Mouse (Mus musculus) liver, adult (tissue): Measurements from ENCODE around the gene Hoxa3.

Experiments
- GATA4 ChIP-seq: IDR thresholded peaks from 2 replicates; pipeline ENCODE4 v1.6.1; 2014; ENCODE audit warnings: mild to moderate bottlenecking, low read length; ENCODE audit not compliant: insufficient replicate concordance

Hoxa3 gene

DNA sequence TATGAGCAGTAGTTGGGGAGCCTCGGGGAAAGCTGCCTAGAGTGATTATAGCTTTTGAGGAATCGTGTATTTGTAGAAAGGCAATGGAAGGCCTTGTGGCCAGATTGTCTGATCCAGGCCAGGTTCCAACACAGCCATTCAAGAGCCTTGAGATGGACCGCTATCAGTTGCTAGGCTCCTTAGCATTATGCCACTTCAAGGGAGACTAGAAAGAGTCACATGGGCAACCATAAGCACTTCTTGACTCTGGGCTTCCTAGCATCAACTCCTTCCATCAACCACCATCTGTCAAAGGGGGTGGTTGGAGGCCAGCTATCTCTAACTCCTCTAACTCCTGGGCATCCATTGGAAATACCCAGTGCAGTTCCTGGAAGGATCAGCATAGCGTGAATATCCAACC is 36.7 kb upstream of the Hoxa3 start:
- no peak for TF ChIP-seq GATA4

DNA sequence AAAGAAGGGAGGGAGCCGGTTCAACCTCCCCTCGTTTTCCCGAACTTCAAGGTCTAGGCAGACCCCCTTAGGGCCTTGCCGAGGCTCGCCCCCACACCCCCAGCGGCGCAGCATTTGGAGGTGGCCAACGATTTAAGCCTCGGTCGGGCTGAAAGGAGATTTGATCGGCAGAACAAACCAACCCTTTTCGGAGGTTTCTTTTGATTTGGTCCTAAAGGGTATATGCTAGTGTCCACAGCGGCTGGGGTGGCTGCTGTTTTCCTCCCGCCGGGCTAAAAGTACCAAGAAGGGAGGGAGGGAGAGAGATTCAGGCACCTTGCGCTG is 36.2 kb upstream of the Hoxa3 start:
- TF ChIP-seq GATA4 = no peak

- no peak for TF ChIP-seq GATA4
Measured at GRCm38 (mm10) chr6:52248638-52249414, 35.7 kb upstream of the Hoxa3 start.

DNA sequence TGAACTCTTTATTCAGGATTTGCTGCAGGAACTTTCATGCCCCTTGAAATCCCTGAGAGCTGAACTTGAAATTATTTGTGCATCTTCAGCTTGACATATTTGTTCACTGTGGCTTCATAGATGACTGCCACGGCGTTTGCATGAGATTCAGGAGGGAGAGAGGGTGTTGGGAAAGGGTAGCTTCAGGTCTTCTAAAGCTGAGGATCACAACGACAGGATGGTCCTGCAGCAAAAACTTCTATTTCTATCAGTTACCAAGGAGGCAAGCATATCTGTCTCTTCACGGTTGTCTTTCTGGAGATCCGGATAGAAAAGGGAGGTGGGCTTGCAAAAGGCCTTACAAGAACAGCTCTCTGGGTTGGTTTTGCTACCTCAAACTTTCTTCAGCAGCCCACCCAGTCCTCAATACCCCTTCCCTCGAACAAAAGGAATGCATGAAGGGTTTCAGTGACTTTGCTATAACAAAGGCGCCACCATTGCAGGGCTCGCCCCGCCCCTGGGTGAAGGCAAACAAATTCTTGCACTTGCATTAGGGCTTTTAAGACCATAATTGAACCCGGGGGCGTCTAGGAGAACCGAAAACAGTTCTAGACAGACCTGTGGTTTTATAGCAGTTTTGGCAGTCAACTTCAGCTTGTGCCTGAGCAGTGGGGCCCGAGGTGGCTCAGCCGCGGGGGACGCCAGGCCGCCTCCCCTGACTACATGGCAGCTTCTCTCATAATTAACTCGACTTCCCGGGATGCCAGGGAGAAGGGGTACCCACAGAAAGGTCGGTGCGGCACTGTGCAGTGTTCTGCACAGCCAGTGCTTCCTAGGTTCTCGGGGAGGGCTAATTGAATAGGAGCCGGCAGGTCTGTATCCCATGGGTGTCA is 34.9 kb upstream of the Hoxa3 start:
- no peak for TF ChIP-seq GATA4

- TF ChIP-seq GATA4 = no peak
Measured at GRCm38 (mm10) chr6:52246916-52247315, 33.8 kb upstream of the Hoxa3 start.

DNA sequence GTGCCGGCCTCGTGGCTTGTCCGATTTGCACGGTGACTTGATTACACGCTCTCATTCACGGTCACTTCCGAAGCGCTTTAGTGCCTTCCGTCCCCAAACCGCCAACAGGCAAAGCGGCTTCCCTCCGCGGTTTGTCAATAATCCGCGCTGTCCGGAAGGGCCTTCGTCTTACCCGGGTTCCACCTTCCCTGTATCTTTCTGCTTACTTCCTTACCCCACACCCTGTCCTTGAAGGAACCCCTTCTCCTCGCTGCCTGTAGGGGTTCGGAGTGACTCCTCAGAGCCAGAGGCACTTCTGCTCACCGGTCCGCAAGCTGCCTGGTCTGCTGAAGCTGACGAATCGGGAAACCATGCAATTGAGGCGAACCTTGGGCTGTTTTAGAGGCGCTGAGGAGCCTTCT is 33.3 kb upstream of the Hoxa3 start:
- TF ChIP-seq GATA4 = no peak

DNA sequence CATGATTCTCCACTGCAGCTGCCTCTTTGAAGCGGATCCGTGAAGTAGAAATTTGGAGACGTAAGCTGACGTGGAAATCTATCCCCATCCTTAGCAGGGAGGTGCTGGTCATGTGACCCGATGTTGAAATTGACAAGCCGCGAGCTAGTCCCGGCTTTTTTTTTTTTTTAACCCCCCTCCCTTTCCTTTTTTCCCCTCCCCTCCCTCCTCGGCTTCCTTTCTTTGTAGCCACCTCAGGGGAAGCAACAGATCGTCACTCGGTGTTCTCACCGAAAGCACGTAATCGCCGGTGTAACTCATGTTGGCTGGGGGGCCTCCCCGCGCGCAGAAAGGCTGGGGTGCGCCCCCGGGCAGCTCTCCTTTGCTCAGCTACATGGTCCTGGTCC is 32.6 kb upstream of the Hoxa3 start, which contains the start of gene Hoxa11:
TSS of gene Hoxa11 (minus strand) at position 54 of the 386 bp plus-strand sequence.
- no peak for TF ChIP-seq GATA4

GRCm38 (mm10) chr6:52245040-52245756 is 32.1 kb upstream of the Hoxa3 start:
- no peak for TF ChIP-seq GATA4

DNA sequence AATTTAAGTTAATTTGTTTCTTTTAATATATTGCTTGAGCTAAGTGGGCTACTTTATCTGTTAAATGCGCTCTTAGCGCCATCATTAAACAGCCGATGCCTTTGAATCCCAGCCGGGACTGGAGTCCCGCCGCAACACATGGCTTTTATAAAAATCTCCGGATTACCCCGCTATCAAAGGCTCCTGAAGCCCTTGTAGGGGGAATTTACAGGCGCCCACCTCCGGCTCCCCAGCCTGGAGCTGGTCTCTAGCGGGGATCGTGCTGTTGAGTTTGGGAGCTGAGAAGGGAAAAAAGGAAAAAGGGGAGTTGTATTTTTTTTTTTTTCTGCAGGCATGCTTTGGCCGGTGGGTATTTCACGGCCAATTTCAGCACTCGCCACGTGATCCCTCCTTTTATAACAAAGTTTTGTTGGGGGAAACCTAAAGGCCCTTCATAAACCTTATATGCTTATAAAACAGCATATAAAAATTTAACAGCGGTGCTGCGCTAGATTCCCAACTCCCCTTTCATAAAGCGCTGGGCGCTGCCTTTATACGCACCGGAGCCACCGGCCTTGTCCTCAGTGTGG is 31.4 kb upstream of the Hoxa3 start:
- TF ChIP-seq GATA4 = no peak

GRCm38 (mm10) chr6:52243681-52244121 is 30.6 kb upstream of the Hoxa3 start:
- no peak for TF ChIP-seq GATA4

- TF ChIP-seq GATA4 = no peak
Measured at GRCm38 (mm10) chr6:52242801-52243332, 29.7 kb upstream of the Hoxa3 start.

DNA sequence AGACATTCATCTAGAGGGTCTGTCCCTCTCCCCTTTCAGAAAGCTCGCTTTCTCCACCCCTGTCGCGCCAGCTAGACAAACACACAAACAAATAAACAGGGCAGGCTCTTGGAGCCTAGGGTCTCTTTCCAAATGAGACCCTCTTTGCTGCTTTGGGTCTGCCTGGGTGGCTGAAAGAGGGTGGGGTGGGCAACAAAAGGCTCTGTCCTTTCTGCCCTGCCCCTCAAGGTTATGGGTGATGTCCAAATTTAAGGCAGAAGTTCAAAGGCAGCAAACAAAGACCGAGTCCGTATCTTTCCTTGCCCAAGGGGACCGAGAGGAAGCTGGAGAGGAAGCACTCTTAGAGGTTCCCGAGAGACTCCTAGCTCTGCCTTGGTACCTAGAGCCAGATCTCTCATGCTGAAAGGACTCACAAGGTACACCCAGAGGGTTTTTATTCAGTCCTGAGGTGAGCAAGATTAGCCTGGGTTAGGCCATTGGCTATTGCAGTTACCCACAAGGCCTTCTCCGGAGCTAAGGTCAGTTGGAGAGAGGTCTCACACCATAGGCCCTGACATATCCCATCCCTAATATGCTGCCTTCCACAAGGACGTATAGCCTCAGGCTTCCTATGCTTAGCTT is 28.0 kb upstream of the Hoxa3 start:
- TF ChIP-seq GATA4 = no peak

DNA sequence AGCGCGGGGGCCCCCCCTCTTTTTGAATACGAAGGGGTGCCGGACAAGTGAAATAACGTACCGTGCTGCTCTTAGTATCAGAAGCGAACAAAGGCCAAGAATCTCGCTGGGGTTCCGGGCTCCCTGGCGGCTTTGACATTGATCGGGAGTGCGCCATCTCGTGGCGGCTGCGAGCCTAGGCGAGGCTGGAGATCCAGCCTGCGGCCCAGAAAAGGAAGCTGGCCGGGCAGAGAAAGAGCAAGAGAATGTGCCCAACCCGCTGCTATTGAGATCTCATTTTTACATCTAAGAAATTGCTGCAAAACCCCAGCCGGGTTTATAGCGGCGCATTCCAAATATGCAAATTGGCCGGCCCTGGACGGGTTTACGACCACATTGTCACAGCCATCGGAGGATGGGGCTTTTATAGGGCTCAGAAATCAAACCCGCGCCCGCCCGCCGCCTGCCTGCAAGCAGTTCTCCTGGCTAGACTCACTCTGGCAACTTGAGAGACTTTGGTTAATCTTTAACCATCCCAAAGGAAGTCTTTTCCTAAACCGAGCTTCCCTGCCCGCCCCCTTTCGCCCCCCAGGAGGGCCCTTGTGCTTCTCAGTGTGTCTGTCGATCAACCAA is 27.4 kb upstream of the Hoxa3 start, which contains the start of gene Hoxa10:
TSS of gene Hoxa10 (minus strand) at position 466 of the 612 bp plus-strand sequence.
- no peak; the same call in 1 of the 2 replicates for TF ChIP-seq GATA4

- no peak for TF ChIP-seq GATA4
Measured at GRCm38 (mm10) chr6:52239625-52240388, 26.7 kb upstream of the Hoxa3 start.

- no peak for TF ChIP-seq GATA4
Measured at GRCm38 (mm10) chr6:52238976-52239375, 25.8 kb upstream of the Hoxa3 start.
